Mouse (Mus musculus) cortical plate, adult 2 months (tissue): Measurements from ENCODE around the gene Ccnd3. TPM values are rescaled to one million over a fixed set of nuclear protein-coding genes. Genes with fewer than 3 reads are reported as not detected.

Experiments
- H3K27ac ChIP-seq: fragments of 200-500 bp; 2 replicates; pipeline ENCODE4 v1.5.1; 2012; ENCODE audit warnings: low read length, control low read depth, inconsistent platforms; ENCODE audit not compliant: insufficient read depth
- H3K4me1 ChIP-seq: fragments of 200-500 bp; 2 replicates; pipeline ENCODE4 v1.6.1; 2011; ENCODE audit warnings: low read length; ENCODE audit not compliant: control insufficient read depth, insufficient read depth
- H3K4me3 ChIP-seq: fragments of 200-500 bp; 2 replicates; pipeline ENCODE4 v1.5.1; 2011; ENCODE audit warnings: mild to moderate bottlenecking, low read length, control low read depth; ENCODE audit not compliant: insufficient read depth
- CTCF ChIP-seq: fragments of 200-500 bp; IDR thresholded peaks from 2 replicates; pipeline ENCODE4 v1.5.1; 2011; ENCODE audit warnings: mild to moderate bottlenecking, control low read depth, low read length; ENCODE audit not compliant: insufficient read depth; ENCODE audit errors: extremely low read depth
- POLR2A ChIP-seq: fragments of 200-500 bp; IDR thresholded peaks from 2 replicates; pipeline ENCODE4 v1.6.1; 2011; ENCODE audit warnings: mild to moderate bottlenecking, low read length, control low read depth; ENCODE audit not compliant: insufficient read depth; ENCODE audit errors: extremely low read depth
- polyA plus RNA-seq: library from polyadenylated mRNA; depleted of rRNA; stranded (reverse); fragments of >200 nt; gene quantifications from 2 replicates; pipeline ENCODE4 v1.2.3, GENCODE M21; 2012

Gene Ccnd3
- polyA plus RNA-seq, 1 experiment = 31.3 TPM

DNA sequence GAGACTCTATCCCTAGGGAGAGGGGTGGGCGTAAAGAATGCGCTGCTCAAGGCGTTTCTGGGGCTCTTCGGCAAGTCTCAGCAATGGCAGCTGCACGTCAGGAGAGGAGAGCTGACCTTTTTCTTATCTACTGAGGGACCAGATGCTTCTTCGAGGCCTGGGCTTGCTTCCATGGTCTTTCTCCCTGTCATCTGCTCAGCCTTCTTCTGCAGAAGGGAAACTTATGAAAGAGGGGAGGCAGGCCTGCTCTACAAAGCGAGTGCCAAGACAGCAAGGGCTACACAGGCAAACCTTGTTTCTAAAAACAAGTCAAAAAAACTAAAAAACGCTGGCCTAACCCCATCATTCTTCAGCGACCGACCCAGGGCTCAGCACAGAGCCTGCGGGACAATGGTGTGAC is 70.0 kb downstream of the Ccnd3 start:
- Histone ChIP-seq H3K4me3 (no peak overlapping the region), H3K4me1 (no peaks in the 10 kb centered on the region), H3K27ac (no peak overlapping the region)
- TF ChIP-seq CTCF = no peak
- no peak for TF ChIP-seq POLR2A

DNA sequence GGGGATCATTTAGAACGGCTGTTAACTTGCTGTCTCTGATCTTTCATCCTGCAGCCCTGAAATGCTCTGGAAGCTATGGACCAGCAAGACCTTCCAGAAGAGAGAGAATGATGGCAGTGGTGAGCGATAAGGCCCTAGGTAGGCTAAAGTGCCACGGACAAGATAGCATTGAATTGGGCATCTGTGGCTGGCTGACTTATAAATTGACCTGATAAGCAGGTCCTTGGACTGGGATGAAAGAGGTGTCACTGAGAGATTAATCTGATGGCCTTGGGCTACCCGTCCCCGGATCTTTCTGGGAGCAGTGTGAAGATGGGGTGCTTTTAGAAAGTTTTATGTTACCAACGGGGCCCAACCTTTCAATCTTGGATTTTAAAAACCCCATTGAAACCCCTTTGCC is 73.8 kb downstream of the Ccnd3 start:
- TF ChIP-seq POLR2A = no peak
- no peak overlapping the region for H3K27ac ChIP-seq
- H3K4me3 ChIP-seq = no peak overlapping the region
- no peaks in the 10 kb centered on the region for H3K4me1 ChIP-seq

DNA sequence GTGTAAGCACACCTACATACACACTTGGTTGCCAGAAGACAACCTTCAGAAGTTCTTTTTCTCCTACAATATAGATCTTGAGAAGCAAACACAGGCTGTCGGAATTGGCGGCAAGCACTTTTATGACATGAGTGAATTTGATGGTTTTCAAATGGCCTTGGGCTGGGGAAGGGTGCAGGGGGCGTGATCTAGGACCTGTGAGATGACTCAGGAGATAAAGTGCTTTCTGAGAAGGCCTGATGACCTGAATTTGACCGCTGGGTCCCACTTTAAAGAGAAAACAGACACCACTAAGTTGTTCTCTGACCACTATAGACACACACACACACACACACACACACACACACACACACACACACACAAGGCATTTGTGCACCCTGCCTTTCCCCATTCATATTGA is 76.1 kb downstream of the Ccnd3 start:
- H3K4me3 ChIP-seq = no peak overlapping the region
- H3K4me1 ChIP-seq = no peaks in the 10 kb centered on the region
- H3K27ac ChIP-seq = no peak overlapping the region
- TF ChIP-seq CTCF (no peak), POLR2A (no peak)

DNA sequence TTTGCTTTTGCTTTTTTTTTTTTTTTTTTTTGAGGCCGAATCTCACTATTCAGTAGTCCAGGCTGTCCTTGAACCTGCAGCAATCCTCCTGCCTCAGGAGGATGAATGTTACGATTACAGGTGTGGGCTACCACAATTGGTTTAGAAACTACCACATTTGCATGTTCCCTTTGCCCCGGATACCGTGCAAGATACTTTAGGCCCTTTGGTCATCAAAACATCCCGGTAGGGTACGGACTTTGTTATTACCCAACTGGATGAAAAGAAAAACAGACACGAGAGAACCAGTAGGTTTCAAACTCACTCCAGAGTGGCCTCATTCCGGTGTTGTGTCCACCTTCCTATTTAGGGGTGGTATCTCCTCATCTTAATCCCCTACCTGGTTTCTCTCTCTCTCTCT is 83.7 kb downstream of the Ccnd3 start:
- no peaks in the 10 kb centered on the region for H3K4me1 ChIP-seq
- H3K4me3 ChIP-seq = no peak overlapping the region
- TF ChIP-seq POLR2A = no peak
- H3K27ac ChIP-seq = no peak overlapping the region

- Histone ChIP-seq H3K4me3 (no peak overlapping the region), H3K4me1 (0 out of 2 replicates have a peak, but pooled peaks cover 2% of the 10 kb centered on the region), H3K27ac (no peak overlapping the region)
- TF ChIP-seq CTCF = no peak
- TF ChIP-seq POLR2A = no peak
These were observed 86.2 kb downstream of the Ccnd3 start for GRCm38 (mm10) chr17:47591073-47591472.

DNA sequence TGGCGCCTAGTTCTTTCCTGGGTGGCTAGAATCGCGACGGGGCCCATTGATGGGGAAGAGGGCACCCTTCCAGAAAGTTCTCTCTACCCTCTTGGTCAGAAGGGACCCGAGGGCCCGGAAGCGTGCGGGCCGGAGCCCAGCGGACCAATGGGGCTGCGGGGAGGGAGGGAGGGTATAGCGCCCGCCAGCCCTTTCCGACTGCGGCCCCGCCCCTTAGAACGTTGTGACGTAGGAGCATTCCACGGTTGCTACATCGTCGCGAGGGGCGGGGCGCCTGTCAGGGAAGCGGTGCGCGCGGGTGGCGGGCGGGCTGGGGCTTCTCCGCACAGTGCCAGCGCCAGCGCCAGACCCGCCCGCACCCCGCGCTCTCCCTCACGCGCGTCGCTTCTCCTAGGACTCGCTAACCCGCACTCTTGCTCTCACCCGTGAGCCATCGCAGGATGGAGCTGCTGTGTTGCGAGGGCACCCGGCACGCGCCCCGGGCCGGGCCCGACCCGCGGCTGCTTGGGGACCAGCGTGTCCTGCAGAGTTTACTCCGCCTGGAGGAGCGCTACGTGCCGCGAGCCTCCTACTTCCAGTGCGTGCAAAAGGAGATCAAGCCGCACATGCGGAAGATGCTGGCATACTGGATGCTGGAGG is 88.5 kb downstream of the Ccnd3 start:
- peak overlapping the region; percentile 87 for H3K4me3 ChIP-seq

DNA sequence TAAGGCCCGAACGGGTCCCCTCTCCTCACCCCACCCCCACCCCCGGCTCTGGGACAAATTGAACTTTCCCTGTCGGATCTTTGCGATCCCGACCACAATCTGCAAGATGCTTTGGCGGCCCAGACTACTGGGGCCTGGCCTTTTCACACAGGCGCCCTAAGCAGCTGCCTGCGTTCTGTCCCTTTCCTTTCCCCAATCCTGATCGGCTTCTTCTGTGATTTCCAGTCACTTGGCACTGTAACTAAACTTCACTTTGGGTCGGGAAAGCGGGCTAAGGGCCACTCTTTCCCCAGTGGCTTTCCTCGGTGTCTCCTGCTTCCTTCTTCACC is 89.0 kb downstream of the Ccnd3 start:
- H3K27ac ChIP-seq = no peak overlapping the region
- TF ChIP-seq POLR2A (no peak), CTCF (no peak)
- H3K4me3 ChIP-seq = peak overlapping the region; percentile 87
- 0 out of 2 replicates have a peak, but pooled peaks cover 2% of the 10 kb centered on the region for H3K4me1 ChIP-seq

More for the DNA sequence above, 88.5 kb downstream of the Ccnd3 start:
- no peak for TF ChIP-seq CTCF
- peak; percentile 16; the same call in 1 of the 2 replicates for TF ChIP-seq POLR2A
- Histone ChIP-seq H3K27ac (0 out of 2 replicates have a peak overlapping the region, but pooled peaks have one; percentile 73), H3K4me1 (0 out of 2 replicates have a peak, but pooled peaks cover 2% of the 10 kb centered on the region)

GRCm38 (mm10) chr17:47594183-47594968 is 89.5 kb downstream of the Ccnd3 start:
- Histone ChIP-seq H3K4me1 (0 out of 2 replicates have a peak, but pooled peaks cover 2% of the 10 kb centered on the region), H3K27ac (no peak overlapping the region), H3K4me3 (peak overlapping the region; percentile 87)
- TF ChIP-seq POLR2A (no peak), CTCF (no peak)

- 0 out of 2 replicates have a peak, but pooled peaks cover 2% of the 10 kb centered on the region for H3K4me1 ChIP-seq
- H3K27ac ChIP-seq = no peak overlapping the region
- TF ChIP-seq CTCF (no peak), POLR2A (no peak)
These were observed 90.1 kb downstream of the Ccnd3 start for GRCm38 (mm10) chr17:47594969-47595247.

More at GRCm38 (mm10) chr17:47594969-47595247, 90.1 kb downstream of the Ccnd3 start:
- H3K4me3 ChIP-seq = peak overlapping the region; percentile 87; the same call in 1 of the 2 replicates
